Mouse (Mus musculus) heart, postnatal 0 days (tissue): ENCODE measurements around the gene Lsm12.

ENCODE experiments used
- CTCF ChIP-seq: IDR thresholded peaks from 2 replicates; pipeline ENCODE4 v1.5.1; 2016; ENCODE audit warnings: antibody characterized with exemption, control low read depth, low read depth
- EP300 ChIP-seq: IDR thresholded peaks from 2 replicates; pipeline ENCODE4 v1.6.1; 2016; ENCODE audit warnings: antibody characterized with exemption, low read depth

DNA sequence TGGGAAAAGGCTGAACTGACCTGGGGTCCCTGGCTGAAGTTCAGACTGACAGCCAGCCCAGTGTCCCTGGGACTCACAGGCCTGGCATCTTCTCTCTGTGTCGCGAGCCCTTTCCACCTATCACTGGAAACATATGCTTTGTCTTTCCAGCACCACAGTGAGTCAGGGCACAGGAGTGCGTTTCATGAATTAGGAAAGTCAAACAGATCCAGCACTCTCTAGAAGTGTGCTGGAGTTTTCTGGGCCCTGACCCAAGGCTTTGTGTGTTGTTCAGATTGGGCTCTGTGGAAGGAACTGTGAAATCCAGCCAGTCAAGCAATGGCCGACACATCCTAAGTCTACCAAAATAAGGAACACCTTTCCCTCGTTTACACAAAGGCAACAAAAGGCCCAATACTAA, 40.1 kb upstream of the Lsm12 start:
- TF ChIP-seq CTCF (no peak), EP300 (no peak)
